Mouse (Mus musculus) adrenal gland, adult 2 months (tissue): ENCODE measurements around the gene Calr4. TPM values are rescaled to one million over a fixed set of nuclear protein-coding genes. Genes with fewer than 3 reads are reported as not detected.
A peak's percentile ranks its signal among the peaks of the same experiment; 100 is the strongest.

Experiments
- DNase-seq: peaks from one replicate; pipeline ENCODE4 v3.0.0; 2021
- polyA plus RNA-seq: library from polyadenylated mRNA; depleted of rRNA; stranded (reverse); fragments of >200 nt; gene quantifications from 2 replicates; pipeline ENCODE4 v1.2.3, GENCODE M21; 2012; rRNA removed
- total RNA-seq, 2 experiments: library from RNA; stranded (reverse); gene quantifications; 2 replicates each; pipeline ENCODE4 v1.2.3; 2021

Gene Calr4
- total and polyA plus RNA-seq, 3 experiments = 0.24 to 1.5 TPM; not detected in 1

DNA sequence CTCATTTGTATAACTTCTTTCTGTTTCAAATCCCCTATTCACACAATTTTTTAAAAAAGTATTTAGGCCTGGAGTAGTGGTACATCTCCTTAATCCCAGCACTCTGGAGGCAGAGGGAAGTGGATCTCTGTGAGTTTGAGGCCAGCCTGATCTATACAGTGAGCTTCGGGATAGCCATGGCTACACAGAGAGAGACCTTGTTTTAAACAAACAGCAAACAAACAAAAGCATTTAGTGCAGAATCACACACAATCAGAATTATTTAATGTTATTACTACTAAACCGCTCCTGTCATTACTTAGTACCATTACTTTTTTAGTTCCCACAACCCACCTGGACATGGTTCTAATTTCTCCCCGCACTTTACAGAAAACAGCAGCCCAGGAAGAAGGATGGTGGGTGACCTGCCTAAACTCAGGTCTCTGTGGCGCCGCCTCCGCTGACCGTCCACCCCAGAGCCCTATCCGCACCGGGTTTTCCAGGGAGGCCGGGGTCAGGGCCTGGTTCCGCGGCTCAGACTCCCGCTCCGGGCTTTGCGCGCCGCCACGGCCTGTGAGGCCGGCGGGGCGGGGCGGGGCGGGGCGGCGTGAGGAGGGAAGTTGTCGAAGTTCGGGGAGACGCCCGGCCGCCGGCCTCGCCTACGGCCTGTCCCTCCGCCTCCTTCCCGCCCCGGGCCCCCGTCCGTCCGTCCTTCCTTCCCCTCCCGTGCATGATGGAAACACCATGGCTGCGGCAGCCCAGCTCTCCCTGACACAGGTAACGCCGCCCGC lies 45.6 kb downstream of the Calr4 start, which contains the start of gene Eps15:
TSS of gene Eps15 (plus strand) at position 580 of the 770 bp plus-strand sequence.
- DNase-seq = peak; percentile 97

DNA sequence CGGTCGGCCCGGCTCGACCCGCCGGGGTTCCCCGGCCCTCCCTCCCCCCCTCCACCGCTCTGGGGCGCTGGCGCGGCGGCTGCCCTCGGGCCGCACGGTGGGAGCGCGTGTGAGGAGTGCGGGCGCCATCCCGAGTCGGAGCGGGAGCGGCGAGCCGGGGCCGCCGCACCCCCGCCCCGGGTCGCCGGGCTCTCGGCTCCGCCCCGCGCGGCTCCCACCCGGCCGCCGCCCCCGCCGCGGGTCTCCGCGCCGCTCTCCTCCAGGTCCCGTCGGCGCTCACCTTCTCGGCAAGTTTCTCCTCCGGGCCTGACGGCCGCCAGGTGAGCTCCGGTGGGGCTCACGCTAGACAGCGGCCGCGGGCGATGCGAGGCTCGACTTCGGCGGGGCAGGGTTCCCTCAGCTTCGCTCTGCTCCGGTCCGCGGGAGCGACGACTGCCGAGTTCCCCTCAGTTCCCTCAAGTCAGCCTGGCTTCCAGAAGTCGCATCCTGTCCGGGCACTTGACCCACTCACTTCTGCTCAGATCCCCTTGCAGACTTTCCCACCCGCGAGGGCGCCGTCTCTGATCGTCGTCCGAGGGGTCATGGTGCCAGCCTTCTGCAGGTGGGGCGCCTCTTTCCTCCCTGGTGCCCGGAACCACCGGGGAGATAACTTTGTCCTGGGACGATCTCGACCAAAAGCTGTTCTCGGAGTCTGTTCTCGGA lies 46.3 kb downstream of the Calr4 start:
- DNase-seq = no peak

DNA sequence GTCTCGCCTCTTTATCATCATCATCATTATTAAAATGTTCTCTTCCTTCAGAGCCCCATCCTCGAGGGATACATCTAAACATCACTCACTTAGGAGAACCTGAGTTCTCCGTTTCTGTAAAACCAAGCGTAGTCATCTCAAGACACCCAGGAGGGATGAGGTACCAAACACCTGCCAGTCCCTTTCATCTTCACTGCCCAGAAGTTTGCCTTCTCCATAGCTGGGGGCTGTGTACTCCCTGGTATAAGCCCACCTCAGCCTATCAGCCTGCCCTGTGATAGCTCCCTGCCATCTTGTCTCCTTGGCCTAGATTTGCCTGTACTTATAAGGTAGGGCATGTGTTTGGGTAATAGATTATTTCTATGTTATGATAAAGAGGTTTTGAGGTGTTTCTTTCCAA lies 46.9 kb downstream of the Calr4 start:
- peak; percentile 16 for DNase-seq

DNA sequence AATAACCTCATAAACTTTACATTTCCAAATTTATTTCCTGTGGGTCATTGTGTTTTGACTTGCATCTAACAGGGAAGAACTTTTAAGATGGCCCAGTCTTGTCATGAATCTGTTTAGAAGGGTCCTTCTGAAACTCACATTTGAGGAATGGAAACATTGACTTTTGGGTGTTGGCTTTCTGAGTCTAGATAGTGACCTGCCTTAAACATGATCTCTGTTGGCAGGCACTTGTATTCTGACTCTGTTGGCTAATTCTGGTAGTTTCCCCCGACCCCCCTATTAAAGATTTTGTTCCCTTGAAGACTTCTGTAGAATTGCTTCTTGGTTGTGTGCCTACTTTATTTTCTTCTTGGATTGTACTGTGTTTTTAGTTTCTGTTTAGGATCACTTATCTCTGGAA lies 47.7 kb downstream of the Calr4 start:
- no peak for DNase-seq

DNA sequence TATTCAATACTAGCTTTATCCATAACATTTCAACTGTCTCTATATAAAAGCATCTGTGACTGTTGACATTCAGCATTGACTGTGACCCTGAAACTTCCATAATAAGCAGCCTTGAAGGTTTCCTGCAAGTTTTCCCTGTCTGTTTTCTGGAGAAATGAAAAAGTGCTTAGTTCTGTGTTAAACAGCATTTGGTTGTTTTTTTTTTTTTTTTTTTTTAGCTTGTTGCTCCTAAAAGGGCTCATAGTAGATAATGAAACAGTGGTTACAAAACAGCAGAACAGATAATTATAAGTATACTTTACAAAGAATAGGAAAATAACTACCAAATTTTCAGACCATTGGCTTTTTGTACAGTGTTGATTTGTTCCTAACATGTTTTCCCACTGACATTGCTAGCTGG lies 60.3 kb downstream of the Calr4 start:
- no peak for DNase-seq

DNA sequence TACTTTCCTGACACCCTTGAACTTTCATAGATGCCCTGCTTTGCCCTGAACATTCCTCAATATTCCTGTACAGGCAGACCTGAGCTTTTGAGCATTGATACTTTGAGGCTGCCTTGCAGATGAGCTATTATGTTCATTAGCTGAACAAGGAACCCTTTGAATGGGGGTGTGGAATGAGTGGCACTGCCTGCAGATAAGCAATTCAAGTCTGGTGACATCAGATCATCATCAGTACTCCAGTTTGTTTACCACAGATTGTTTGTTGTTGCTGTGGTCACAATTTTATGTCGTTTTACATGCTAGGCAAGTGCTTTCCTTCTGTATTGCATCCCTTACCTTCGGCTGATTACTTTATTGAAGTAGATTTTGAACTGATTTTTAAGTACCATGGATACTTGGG lies 62.2 kb downstream of the Calr4 start:
- no peak for DNase-seq

DNA sequence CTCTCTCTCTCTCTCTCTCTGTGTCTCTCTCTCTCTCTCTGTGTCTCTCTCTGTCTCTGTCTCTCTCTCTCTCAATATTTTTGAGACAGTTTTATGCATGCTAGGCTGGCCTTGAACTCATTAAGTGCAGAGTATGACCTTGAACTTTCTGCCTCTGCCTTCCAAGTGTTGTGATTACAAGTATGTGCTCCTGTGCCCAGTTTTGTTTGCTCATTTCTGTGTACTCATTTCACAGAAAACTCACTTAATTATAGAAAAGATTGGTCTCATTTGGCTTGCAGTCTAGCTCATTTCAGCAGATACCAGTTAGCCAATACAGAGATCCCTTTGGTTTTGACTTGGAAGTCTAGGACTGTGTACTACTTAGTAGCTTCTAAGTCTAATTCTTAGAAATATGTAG lies 64.9 kb downstream of the Calr4 start:
- peak; percentile 34 for DNase-seq

Other genes starting within 250 kb of the Calr4 start
- 100 to 1,000 TPM; 116 to 192 TPM for gene Nrd1, start 233.8 kb upstream of the Calr4 start, total RNA-seq
- 8.8 and 8.9 TPM in 2 replicates for gene Nrd1, start 233.8 kb upstream of the Calr4 start, polyA plus RNA-seq
- 100 to 1,000 TPM; 112 to 168 TPM for gene Osbpl9, start 32.2 kb upstream of the Calr4 start, total RNA-seq
- 63.2 and 68.5 TPM in 2 replicates for gene Osbpl9, start 32.2 kb upstream of the Calr4 start, polyA plus RNA-seq
- 10 to 100 TPM; 76.6 to 77.6 TPM for gene Eps15, start 45.8 kb downstream of the Calr4 start, total RNA-seq
- gene Eps15, start 45.8 kb downstream of the Calr4 start, polyA plus RNA-seq = 3.3 and 3.4 TPM in 2 replicates
- 1 to 10 TPM; 3.4 to 8.7 TPM for gene Ttc39a, start 172.1 kb downstream of the Calr4 start, total RNA-seq
- gene Ttc39a, start 172.1 kb downstream of the Calr4 start, polyA plus RNA-seq = 8.6 and 8.8 TPM in 2 replicates